Mouse (Mus musculus) gastrocnemius, postnatal 10 days (tissue): ENCODE measurements around the gene Gm1123. TPM values are rescaled to one million over a fixed set of nuclear protein-coding genes. Genes with fewer than 3 reads are reported as not detected.

Experiments used
- DNase-seq: peaks from one replicate; pipeline ENCODE4 v3.0.0; 2021; ENCODE audit warnings: mixed read lengths
- long read RNA-seq, 2 experiments: library from polyadenylated mRNA; stranded (forward); transcript quantifications; one replicate each; pipeline ENCODE4 v2.0.0; 2021
- total RNA-seq, 2 experiments: library from RNA; stranded (reverse); gene quantifications; 2 replicates each; pipeline ENCODE4 v1.2.3; 2021

Gm1123 gene
- not detected for total RNA-seq
- long read RNA-seq, experiment 1, partial matches to known transcripts, result 1 of 1 reads
- long read RNA-seq, experiment 1, other reads (novel, unspliced or antisense), result 0 of 1 reads
- long read RNA-seq, experiment 2, result 0 reads

GRCm38 (mm10) chr9:99035575-99035974 lies at the start of gene Gm1123:
Gene Gm1123 (minus strand): TSS chr9:99035715.
- no peak for DNase-seq

DNA sequence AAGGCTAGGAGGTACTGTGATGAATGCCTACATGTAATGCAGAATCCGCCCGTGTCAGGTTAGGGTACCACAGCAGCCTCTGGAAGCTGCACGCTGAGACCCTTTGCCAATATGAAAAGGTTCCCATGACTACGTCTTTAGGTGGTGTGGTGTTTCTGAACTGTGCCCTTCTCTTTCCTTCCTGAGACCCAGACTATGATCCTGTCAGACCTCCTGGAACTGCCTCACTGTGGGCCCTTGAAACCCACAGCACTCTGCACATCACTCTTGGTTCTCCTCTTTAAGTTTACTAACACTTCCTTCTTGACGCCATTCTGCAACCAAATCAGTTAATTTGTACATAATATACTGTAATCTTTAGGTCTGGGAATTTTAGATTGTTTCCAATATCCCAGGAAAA lies 46.2 kb upstream of the Gm1123 start:
- DNase-seq, result no peak

GRCm38 (mm10) chr9:99081308-99081707 lies 45.8 kb upstream of the Gm1123 start:
- no peak for DNase-seq

DNA sequence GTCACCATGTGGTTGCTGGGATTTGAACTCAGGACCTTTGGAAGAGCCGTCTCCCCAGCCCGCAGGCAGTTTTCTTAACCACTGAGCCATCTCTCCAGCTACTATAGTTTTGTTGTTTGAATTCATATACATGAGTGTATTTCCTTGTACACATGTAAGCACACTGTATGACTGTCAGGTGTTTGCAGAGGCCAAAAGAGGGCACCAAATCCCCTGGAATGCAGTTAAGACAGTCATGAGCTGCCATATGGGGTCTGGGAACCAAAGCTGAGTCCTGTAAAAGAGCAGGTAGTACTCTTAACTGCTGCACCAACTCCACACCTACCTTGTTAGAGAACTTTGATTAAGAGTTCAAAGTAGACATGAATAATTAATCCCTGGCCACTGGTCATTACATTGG lies 45.1 kb upstream of the Gm1123 start:
- DNase-seq, result no peak

DNA sequence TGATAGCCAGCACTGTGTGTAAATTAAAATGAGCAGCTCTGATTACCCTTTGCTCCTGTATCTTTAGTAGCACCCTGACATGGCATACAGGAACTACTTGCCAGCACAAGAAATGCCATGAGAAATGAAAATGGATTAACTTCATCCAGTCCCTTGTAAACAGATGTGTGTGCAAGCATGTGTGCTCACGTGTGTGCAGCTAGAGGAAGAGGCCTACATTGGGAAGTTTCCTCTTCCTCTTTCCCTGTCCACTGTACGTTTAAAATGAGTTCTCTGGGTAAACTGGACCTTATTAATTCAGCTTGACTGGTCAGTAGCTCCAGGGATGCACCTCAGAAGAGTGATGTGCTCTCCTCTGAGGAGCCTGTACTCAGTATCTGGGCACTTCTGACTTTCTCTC lies 38.9 kb upstream of the Gm1123 start:
- DNase-seq, result no peak

DNA sequence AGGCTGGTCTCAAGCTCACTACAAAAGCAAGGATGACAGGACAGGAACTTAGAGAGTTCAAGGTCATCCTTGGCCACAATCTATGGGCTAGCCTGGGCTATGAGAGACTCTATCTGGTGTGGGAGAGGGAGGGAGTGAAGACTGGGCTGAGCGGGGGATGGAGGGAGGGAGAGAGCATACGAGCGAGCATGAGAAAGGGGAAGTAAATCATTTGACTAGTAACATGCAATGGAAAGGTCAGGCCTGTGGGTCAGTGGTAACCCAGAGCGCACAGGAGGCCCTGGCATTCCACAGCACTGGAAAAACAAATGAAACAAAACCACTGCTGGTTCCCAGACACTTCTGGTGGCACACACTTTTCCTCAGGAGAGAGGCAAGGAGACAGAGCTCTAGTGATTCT lies 37.0 kb upstream of the Gm1123 start:
- DNase-seq, result no peak

DNA sequence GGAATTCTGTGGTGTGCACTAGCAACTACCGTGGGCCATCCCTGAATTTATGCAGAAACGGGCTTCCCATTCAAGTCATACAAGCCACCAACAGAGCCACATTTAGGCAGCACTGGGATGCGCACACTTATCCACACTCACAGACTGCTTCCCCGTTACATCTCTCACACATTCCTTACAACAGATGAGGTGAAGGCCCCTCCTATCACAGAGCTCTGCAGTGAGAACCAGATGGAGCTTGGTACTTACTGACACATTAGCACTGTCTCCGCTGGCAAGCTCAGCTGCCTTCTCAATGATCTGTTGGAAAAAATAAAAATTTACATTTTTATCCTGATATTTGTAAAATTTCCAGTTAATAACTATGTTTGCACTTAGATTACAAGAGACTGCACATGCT lies 29.8 kb upstream of the Gm1123 start:
- no peak for DNase-seq

- no peak for DNase-seq
These were observed 28.7 kb upstream of the Gm1123 start for GRCm38 (mm10) chr9:99064216-99064615.

- DNase-seq, result peak; percentile 82
These were observed 27.0 kb upstream of the Gm1123 start for GRCm38 (mm10) chr9:99062544-99062943.

- DNase-seq, result no peak
These were observed 22.2 kb upstream of the Gm1123 start for GRCm38 (mm10) chr9:99057751-99058150.

GRCm38 (mm10) chr9:99049760-99050159 lies 14.2 kb upstream of the Gm1123 start:
- DNase-seq, result no peak

GRCm38 (mm10) chr9:99048724-99049250 lies 13.3 kb upstream of the Gm1123 start:
- no peak for DNase-seq

- no peak for DNase-seq
These were observed 9.2 kb upstream of the Gm1123 start for GRCm38 (mm10) chr9:99044761-99045160.

GRCm38 (mm10) chr9:99042641-99043040 lies 7.1 kb upstream of the Gm1123 start:
- DNase-seq, result no peak

DNA sequence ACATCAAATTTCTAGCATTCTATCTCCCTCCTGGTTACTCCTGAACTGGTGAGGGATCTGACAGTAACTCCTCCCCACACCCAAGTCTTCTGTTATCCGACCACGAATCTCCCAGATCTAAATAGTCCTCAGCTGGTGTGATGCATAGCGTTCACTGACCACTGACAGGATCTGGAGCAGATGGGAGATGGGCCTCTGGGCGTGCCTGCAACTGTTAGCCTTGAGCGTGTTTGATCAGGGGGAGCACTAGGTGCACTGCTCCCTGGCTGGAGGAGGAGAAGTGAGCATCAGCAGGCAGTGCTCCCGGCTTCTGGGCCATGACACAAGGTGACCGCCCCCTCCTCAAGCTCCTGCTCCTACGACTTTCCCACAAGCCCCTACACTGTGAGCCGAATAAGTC lies 6.5 kb upstream of the Gm1123 start:
- no peak for DNase-seq

DNA sequence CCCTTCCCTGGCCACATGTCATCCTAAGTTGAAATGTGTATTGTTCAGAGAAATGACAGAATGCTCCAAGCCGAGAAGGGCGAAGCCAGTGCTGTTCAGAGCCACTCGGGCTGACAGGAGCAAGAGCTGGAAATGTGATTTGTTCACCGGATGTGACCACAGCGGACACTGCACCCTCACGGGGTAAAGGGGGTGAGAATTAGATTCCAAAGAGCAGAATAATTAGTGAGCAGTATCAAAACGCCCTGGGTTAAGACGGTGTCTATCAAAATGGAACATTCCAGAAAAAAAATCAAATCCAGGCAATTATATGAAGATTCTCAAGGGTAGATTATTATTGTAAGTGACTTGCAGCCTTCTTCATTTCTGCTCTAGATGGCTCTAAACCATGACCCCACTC lies 1.4 kb downstream of the Gm1123 start:
- DNase-seq, result no peak

- no peak for DNase-seq
These were observed 3.5 kb downstream of the Gm1123 start for GRCm38 (mm10) chr9:99032031-99032430.

GRCm38 (mm10) chr9:99021751-99022150 lies 13.8 kb downstream of the Gm1123 start:
- DNase-seq, result no peak

GRCm38 (mm10) chr9:99021166-99021565 lies 14.3 kb downstream of the Gm1123 start:
- DNase-seq, result no peak

DNA sequence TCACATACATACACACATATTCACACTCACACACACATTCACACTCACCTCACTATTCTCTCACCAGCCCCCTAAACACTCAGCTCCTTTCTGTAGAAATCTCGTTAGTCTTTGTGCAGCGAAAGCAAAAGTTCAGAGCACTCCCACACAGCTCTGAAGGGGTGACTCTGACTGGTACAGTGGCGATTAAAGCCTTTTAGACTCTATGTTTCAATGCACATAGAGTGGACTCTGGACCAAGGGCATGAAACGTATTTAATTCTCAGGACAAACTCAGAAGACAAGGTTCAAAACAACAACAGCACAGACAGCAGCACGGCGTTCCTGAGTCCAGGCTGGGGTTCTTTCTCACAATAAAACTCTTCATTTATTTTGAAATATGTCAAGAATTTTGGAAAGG lies 17.8 kb downstream of the Gm1123 start:
- no peak for DNase-seq

- DNase-seq, result no peak
These were observed 18.8 kb downstream of the Gm1123 start for GRCm38 (mm10) chr9:99016759-99017158.

- DNase-seq, result no peak
These were observed 19.2 kb downstream of the Gm1123 start for GRCm38 (mm10) chr9:99016301-99016700.

DNA sequence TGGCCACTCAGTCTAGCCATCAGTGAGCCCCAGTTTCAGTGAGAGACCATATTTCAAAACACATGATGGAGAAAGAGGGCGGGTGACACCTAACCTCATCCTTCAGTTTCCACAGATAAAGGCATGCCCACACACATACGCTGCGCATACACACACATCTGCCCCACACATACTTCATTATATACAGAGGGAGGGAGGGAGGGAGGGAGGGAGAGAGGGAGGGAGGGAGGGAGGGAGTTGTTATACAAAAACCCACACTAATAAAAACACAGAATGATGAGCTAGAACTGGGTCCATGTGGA lies 25.7 kb downstream of the Gm1123 start:
- no peak for DNase-seq

DNA sequence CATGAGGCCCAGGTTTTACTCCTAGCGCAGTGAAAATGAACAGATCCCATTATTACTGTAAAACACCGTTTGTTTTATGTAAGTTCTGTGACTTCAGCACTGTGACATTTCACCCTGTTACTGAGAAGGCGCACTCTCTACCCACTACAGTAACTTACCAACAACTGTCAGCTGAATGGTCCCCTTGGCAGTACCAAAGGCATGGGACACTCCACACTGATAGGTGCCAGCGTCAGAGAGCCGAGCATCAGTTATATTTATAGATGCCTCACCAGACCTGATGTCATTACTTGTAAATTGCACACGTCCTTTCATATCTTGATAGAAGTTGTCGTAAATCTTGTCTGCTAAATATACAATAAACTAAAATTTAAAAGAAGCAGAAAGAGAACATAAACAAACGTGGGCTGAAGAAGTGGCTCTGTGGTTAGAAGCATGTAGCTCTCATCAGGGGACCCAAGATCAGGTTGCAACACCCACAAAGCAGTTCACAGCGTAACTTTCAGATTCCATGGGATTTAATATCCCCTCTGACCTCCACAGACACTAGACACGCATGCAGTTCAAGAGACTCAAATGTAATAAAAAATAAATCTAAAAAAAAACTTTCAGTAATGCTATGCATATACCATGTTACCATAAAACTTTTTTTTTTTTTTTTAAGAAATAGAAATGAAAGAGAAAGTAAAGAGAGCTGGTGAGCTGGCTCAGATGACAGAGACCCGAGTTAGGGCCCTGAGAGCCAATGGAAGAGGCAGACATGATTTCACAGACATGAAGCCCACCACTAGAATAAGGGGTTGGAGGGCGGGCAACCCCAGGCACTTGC lies 26.2 kb downstream of the Gm1123 start:
- DNase-seq, result no peak
